Mouse (Mus musculus) MEL (cell line): ENCODE measurements around the gene Acvrl1. TPM values are rescaled to one million over a fixed set of nuclear protein-coding genes. Genes with fewer than 3 reads are reported as not detected.

Experiments
- DNase-seq: peaks from one replicate; pipeline ENCODE4 v3.0.0; 2011; ENCODE audit warnings: low read depth, low spot score
- H3K27ac ChIP-seq: 2 replicates; pipeline ENCODE4 v1.5.1; 2012; ENCODE audit warnings: low read depth, mild to moderate bottlenecking, control low read depth, low read length, moderate library complexity; ENCODE audit not compliant: control insufficient read depth
- H3K27me3 ChIP-seq, 2 experiments: fragments of 150-350 bp in 1 of 2; sonication (generic) in 1 of 2; 2 replicates each; pipeline ENCODE4 v1.6.1; 2012; ENCODE audit warnings: low read length in 2 of 2, mild to moderate bottlenecking in 2 of 2, improper control_type of control experiment in 1 of 2, moderate library complexity in 1 of 2; ENCODE audit not compliant: insufficient read depth in 2 of 2, control insufficient read depth in 1 of 2
- H3K36me3 ChIP-seq, 2 experiments: 2 replicates each; pipeline ENCODE4 v1.6.1; 2012 to 2014; ENCODE audit warnings: low read length in 2 of 2, improper control_type of control experiment in 1 of 2, inconsistent platforms in 1 of 2, mild to moderate bottlenecking in 1 of 2; ENCODE audit not compliant: insufficient read depth in 2 of 2, control insufficient read depth in 1 of 2
- H3K4me1 ChIP-seq, 2 experiments: fragments of 150-350 bp in 1 of 2; sonication (generic) in 1 of 2; 2 replicates each; pipeline ENCODE4 v1.6.1; 2012; ENCODE audit warnings: low read length in 2 of 2, improper control_type of control experiment in 1 of 2, mild to moderate bottlenecking in 1 of 2; ENCODE audit not compliant: insufficient read depth in 2 of 2, control insufficient read depth in 1 of 2
- H3K4me3 ChIP-seq, 2 experiments: fragments of 150-350 bp in 1 of 2; sonication (generic) in 1 of 2; 2 replicates each; pipeline ENCODE4 v1.5.1; 2012; ENCODE audit warnings: low read depth in 2 of 2, low read length in 2 of 2, mild to moderate bottlenecking in 2 of 2, moderate library complexity in 2 of 2, control low read depth in 1 of 2, improper control_type of control experiment in 1 of 2; ENCODE audit not compliant: control insufficient read depth in 1 of 2, insufficient read depth in 1 of 2
- H3K79me2 ChIP-seq: 2 replicates; pipeline ENCODE4 v1.6.1; 2012; ENCODE audit warnings: mild to moderate bottlenecking, low read length, moderate library complexity; ENCODE audit not compliant: control insufficient read depth, poor library complexity, insufficient read depth
- H3K9ac ChIP-seq: 2 replicates; pipeline ENCODE4 v1.6.1; 2012; ENCODE audit warnings: low read depth, mild to moderate bottlenecking, control low read depth, low read length, moderate library complexity; ENCODE audit not compliant: control insufficient read depth, poor library complexity, severe bottlenecking
- H3K9me3 ChIP-seq: fragments of 150-350 bp; sonication (generic); replicated peaks from 2 replicates; pipeline ENCODE4 v1.6.1; 2012; ENCODE audit warnings: mild to moderate bottlenecking, low read length, improper control_type of control experiment, moderate library complexity; ENCODE audit not compliant: insufficient read depth
- CHD1 ChIP-seq: IDR thresholded peaks from 2 replicates; pipeline ENCODE4 v1.6.1; 2012; ENCODE audit warnings: low read depth, mild to moderate bottlenecking, inconsistent platforms, low read length, improper control_type of control experiment
- CTCF ChIP-seq, 3 experiments: IDR thresholded peaks in 2 of 3; conservative IDR thresholded peaks in 1 of 3; 2 replicates each; pipeline ENCODE4 v1.5.1; 2011 to 2012; ENCODE audit warnings: low read length in 3 of 3, low read depth in 2 of 3, mild to moderate bottlenecking in 2 of 3, improper control_type of control experiment in 1 of 3, inconsistent platforms in 1 of 3, mixed read lengths in 1 of 3, moderate library complexity in 1 of 3; ENCODE audit not compliant: control insufficient read depth in 1 of 3, insufficient read depth in 1 of 3, poor library complexity in 1 of 3, severe bottlenecking in 1 of 3
- E2F4 ChIP-seq: IDR thresholded peaks from 2 replicates; pipeline ENCODE4 v1.6.1; 2011; ENCODE audit warnings: low read depth, low read length, improper control_type of control experiment, borderline replicate concordance
- ETS1 ChIP-seq: IDR thresholded peaks from 2 replicates; pipeline ENCODE4 v1.6.1; 2012; ENCODE audit warnings: low read depth, mild to moderate bottlenecking, inconsistent platforms, low read length, improper control_type of control experiment, moderate library complexity
- GABPA ChIP-seq: IDR thresholded peaks from 2 replicates; pipeline ENCODE4 v1.6.1; 2012; ENCODE audit warnings: low read depth, mild to moderate bottlenecking, inconsistent platforms, low read length, improper control_type of control experiment, moderate library complexity
- KAT2A ChIP-seq: conservative IDR thresholded peaks from 2 replicates; pipeline ENCODE4 v1.6.1; 2012; ENCODE audit warnings: low read depth, low read length, improper control_type of control experiment, inconsistent platforms
- MYB ChIP-seq: IDR thresholded peaks from 2 replicates; pipeline ENCODE4 v1.6.1; 2011; ENCODE audit warnings: mild to moderate bottlenecking, low read depth, low read length, improper control_type of control experiment
- POLR2A ChIP-seq, 2 experiments: IDR thresholded peaks; 2 replicates each; pipeline ENCODE4 v1.6.1; 2011 to 2012; ENCODE audit warnings: low read length in 2 of 2, mild to moderate bottlenecking in 2 of 2, control low read depth in 1 of 2, improper control_type of control experiment in 1 of 2, low read depth in 1 of 2, moderate library complexity in 1 of 2; ENCODE audit not compliant: control insufficient read depth in 1 of 2, insufficient read depth in 1 of 2, poor library complexity in 1 of 2
- POLR2AphosphoS5 ChIP-seq: IDR thresholded peaks from 2 replicates; pipeline ENCODE4 v1.6.1; 2012; ENCODE audit warnings: low read depth, borderline replicate concordance, mild to moderate bottlenecking, inconsistent platforms, low read length, moderate library complexity, mixed read lengths
- RAD21 ChIP-seq: IDR thresholded peaks from 2 replicates; pipeline ENCODE4 v1.6.1; 2011; ENCODE audit warnings: mild to moderate bottlenecking, low read depth, low read length, improper control_type of control experiment
- SMC3 ChIP-seq: IDR thresholded peaks from 2 replicates; pipeline ENCODE4 v1.6.1; 2011; ENCODE audit warnings: low read depth, low read length, improper control_type of control experiment
- TBP ChIP-seq: IDR thresholded peaks from 2 replicates; pipeline ENCODE4 v1.8.0; 2011; ENCODE audit warnings: low read depth, low read length, improper control_type of control experiment
- TCF12 ChIP-seq: IDR thresholded peaks from 2 replicates; pipeline ENCODE4 v1.6.1; 2014; ENCODE audit warnings: low read depth, mild to moderate bottlenecking, inconsistent platforms, low read length, improper control_type of control experiment, moderate library complexity
- UBTF ChIP-seq: IDR thresholded peaks from 2 replicates; pipeline ENCODE4 v1.6.1; 2012; ENCODE audit warnings: low read depth, mild to moderate bottlenecking, inconsistent platforms, low read length, improper control_type of control experiment, moderate library complexity, borderline replicate concordance; ENCODE audit not compliant: insufficient read depth
- ZC3H11A ChIP-seq: IDR thresholded peaks from 2 replicates; pipeline ENCODE4 v1.6.1; 2012; ENCODE audit warnings: low read depth, mild to moderate bottlenecking, inconsistent platforms, low read length, improper control_type of control experiment
- ZMIZ1 ChIP-seq: IDR thresholded peaks from 2 replicates; pipeline ENCODE4 v1.6.1; 2012; ENCODE audit warnings: low read depth, mild to moderate bottlenecking, inconsistent platforms, low read length, improper control_type of control experiment, moderate library complexity
- polyA plus RNA-seq, 2 experiments: library from polyadenylated mRNA; stranded (reverse) in 1 of 2; unstranded in 1 of 2; fragments of >175 nt in 1 of 2; fragments of >200 nt in 1 of 2; gene quantifications; 2 replicates each; pipeline versions ENCODE4 v1.2.1 to v1.2.4; 2012; ENCODE audit warnings: low replicate concordance in 2 of 2, low read depth in 1 of 2; ENCODE audit not compliant: insufficient read length in 2 of 2, insufficient read depth in 1 of 2, missing spikeins in 1 of 2
- total RNA-seq: library from RNA; depleted of rRNA; stranded (reverse); fragments of 300-350 nt; gene quantifications from 2 replicates; pipeline ENCODE4 v1.2.3, GENCODE M21; 2012

The Acvrl1 gene
- total and polyA plus RNA-seq, 3 experiments: 0.08 to 0.18 TPM; not detected in 1

DNA sequence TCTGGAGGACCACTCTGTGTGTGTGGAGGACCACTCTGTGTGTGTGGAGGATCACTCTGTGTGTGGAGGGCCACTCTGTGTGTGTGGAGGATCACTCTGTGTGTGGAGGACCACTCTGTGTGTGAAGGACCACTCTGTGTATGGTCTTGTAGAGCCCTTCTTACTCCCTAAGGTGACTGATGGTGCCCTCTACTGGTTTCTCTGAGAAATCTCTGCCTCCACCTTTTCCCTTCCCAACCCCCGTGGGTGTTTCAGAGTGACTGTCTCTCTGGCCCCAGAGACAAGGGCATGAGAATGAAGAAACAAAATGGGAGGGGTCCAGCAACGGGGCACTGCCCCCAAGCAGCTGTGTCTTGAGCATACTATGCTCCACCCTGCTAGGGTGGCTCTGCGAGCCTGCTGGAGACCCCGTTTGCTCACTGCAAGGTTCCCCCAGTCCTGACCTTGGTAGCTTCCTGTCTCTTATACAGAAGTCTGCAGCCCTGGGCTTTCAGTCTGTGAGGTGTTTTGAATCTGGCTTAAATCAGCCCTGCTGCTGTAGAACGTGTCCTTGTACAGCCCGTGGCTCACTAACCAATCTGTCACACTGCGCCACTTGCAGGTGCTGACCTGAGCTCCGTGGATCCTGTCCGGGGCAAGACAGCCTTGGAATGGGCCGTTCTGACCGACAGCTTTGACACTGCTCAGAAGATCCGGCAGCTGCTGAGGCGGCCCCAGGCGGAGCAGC, 9.8 kb upstream of the Acvrl1 start:
- Histone ChIP-seq H3K36me3 (no peaks in the 10 kb centered on the region), H3K4me3 (no peak overlapping the region), H3K9me3 (no peaks in the 10 kb centered on the region), H3K79me2 (no peaks in the 10 kb centered on the region), H3K4me1 (no peaks in the 10 kb centered on the region), H3K27me3 (no peaks in the 10 kb centered on the region), H3K9ac (no peak overlapping the region), H3K27ac (no peak overlapping the region)
- DNase-seq: peak; percentile 39
- peak; percentile 15; the same call in 1 of the 2 replicates for TF ChIP-seq ZC3H11A
- no peak for TF ChIP-seq ZMIZ1
- TF ChIP-seq TBP: no peak
- TF ChIP-seq SMC3: peak; percentile 45; the same call in 1 of the 2 replicates
- no peak for TF ChIP-seq KAT2A
- TF ChIP-seq CTCF (IDR thresholded peaks at IDR 0.05 in 2 of 3, conservative IDR thresholded peaks at IDR 0.05 in 1 of 3; ENCODE audit: control insufficient read depth in 1 of 3, insufficient read depth in 1 of 3, low read depth in 2 of 3, low read length in 3 of 3, poor library complexity in 1 of 3, severe bottlenecking in 1 of 3): peak; percentile 47 to 65 (median 63)
- peak; percentile 36 for TF ChIP-seq RAD21

DNA sequence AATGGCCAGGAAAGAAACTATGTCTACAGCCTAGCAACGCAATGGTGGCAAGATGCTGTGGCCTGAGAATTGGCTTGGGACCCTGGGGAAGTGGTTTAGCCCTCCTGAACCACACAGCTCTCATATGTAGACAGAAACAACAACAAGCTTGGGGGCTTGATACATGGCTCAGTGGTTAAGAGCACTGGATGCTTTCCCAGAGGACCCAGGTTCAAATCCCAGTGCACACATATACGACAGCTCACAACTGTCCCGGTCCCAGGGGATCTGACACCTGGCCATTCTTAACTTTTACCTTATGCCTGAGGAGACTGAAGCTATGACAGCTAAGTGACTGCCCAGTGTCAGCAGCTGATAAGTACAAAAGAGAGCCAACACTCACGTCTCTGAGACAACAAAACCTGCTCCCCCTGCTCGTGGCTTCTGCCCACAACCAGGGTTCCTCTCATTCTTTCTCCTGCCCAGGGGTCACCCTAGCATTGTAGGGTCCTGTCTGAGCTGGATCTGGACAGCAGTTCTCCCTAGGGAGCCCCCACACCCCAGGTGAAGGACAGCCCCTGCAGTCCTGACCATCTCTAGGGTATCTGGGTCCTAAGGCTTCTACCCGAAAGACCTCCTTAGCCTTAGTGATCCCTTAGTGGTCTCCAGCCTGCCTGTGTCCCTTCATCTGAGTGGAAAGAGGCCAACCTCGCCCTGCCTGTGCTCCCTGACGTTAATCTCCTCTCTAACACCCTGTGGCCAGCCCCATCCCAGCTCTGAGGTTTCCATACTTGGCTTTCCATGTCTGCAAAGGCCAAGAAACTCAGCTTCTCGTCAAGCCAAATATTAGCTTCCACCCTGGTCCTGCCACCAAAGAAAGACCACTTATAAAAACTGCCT, 6.7 kb upstream of the Acvrl1 start:
- Histone ChIP-seq H3K79me2 (no peaks in the 10 kb centered on the region), H3K4me1 (no peaks in the 10 kb centered on the region), H3K4me3 (no peak overlapping the region), H3K36me3 (no peaks in the 10 kb centered on the region), H3K9me3 (no peaks in the 10 kb centered on the region), H3K27ac (no peak overlapping the region), H3K9ac (no peak overlapping the region), H3K27me3 (peaks cover 4 to 6% of the 10 kb centered on the region in 2 experiments; a peak in 3 of 4 replicates)
- TF ChIP-seq POLR2AphosphoS5: no peak
- TF ChIP-seq E2F4: no peak
- TF ChIP-seq CHD1: no peak
- no peak for TF ChIP-seq TCF12
- no peak for TF ChIP-seq GABPA
- no peak for TF ChIP-seq POLR2A (IDR thresholded peaks at IDR 0.05; ENCODE audit: control insufficient read depth in 1 of 2, insufficient read depth in 1 of 2, low read depth in 1 of 2, low read length in 2 of 2, poor library complexity in 1 of 2)
- TF ChIP-seq ETS1: no peak
- no peak for TF ChIP-seq UBTF
- TF ChIP-seq TBP: no peak
- no peak for TF ChIP-seq MYB
- TF ChIP-seq SMC3: no peak
- DNase-seq: no peak
